Mouse (Mus musculus) frontal cortex, postnatal 14 days (tissue): ENCODE measurements around the gene Olfr1223.
"Not testable (repeated sequence)": the region's sequence is repeated elsewhere in the genome, so short reads cannot be mapped to it uniquely, and the experiment has no call there.

ENCODE experiments used
- DNase-seq, 2 experiments: peaks; one replicate each; pipeline ENCODE4 v3.0.0; 2022; ENCODE audit warnings: low spot score in 2 of 2

Olfr1223 gene

DNA sequence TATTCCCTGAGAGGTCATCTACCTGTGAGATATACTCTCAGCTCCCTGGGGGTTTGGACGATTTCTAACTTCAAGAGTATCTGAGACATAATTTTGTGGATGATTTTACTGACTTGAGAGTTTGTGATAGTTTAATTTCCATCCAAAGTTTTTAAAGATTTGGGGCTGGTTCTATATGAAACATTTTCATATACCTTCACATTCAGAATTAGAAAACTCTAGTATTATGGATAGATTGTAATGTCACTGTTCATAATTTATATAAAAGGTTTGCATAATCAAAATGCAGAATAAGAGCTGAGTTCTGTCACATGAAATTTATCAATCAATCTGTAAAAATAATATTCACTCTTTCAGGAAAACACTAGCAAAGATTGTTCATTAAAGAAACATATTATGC, at the start of gene Olfr1223:
Gene Olfr1223 (minus strand): TSS at position 101 of the 400 bp plus-strand sequence.
- no peak for DNase-seq

DNA sequence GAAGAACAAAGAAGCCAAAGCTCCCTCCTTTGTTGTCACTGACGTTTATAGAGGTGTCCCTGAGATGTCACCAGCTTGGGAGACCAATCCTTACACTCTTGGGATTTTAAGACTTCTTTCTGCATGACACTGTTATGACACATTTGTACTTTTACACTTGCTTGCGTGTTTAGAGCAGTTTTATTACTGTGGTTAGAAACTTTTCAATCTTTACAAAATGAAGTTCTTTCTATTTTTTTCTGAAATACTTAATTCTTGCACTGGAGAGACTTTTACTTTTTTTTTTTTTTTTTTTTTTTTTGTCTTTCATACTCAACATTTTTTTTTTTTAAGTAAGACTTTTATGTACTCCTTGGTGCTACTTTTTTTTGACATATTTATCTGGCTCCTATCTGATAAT, 48.6 kb upstream of the Olfr1223 start, which contains the start of gene Olfr1226:
Gene Olfr1226 (minus strand): TSS at position 101 of the 400 bp plus-strand sequence.
- no peak for DNase-seq

DNA sequence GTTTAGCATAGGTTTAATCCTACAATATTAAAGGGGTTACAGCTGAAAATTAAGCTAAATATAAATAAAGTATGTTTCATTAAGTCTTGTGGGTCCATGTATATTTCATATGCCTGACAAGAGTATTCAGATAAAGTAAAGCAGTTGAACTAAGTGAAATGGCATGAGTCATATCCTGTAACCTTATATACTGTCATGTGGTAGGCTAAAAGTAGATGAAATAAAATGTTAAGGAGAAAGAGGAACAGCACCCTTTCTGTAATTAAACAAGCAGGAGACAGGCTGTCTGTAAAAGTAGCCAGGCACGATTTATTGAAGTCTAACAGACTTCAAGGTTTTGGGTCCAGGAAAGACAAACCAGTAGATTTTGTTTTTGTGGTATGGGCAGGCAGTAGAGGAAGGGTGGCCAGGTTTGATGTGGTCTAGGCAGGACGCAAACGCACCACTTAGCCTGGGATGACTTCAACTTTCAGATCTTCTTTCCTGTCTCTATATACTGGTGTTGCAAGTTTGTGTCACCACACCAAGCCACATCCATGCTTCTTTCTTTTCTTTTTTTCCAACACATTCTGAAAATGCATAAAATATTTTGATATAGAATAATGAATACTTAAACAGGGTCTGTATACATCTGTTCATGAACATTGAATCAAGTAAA, 45.1 kb upstream of the Olfr1223 start:
- DNase-seq = no peak

DNA sequence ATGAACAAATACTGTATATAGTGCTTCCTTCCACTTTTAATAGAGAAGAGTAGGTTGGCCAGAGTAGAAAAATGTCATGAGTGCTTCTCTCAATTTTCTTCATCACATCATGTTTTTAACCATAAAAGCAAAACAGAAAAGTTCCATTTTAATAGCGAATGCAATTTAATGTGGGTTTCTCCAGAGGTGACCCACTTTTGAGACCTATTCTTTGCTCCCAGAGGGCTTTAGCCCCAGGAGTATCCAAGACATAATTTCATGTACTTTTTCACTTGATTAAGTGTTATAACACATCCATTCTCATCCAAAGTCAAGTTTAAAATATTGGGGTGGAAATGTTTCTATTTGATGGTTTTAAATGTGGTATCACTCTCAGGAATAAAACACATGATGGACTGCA, 23.2 kb upstream of the Olfr1223 start, which contains the start of gene Olfr1225:
Gene Olfr1225 (minus strand): TSS at position 101 of the 400 bp plus-strand sequence.
- no peak for DNase-seq

DNA sequence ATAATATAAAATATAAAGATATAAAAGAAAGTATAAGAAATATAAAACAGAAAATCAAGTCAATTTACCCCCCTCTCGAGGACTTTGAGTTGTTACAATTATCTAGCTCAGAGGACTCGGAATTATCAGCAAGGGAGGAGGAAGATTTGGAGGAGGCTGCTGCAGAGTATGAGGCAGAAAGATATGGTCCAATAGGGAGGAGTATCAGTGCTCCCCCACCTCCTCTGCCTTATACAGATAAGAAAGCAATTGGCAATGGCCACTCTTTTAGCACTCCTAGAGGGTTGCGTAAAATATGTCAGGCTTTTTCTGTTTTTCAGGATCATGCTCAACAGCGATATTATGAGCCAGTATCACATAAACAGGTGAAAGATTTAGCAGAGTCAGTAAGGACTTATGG, 13.4 kb upstream of the Olfr1223 start:
- DNase-seq = not testable (repeated sequence)

DNA sequence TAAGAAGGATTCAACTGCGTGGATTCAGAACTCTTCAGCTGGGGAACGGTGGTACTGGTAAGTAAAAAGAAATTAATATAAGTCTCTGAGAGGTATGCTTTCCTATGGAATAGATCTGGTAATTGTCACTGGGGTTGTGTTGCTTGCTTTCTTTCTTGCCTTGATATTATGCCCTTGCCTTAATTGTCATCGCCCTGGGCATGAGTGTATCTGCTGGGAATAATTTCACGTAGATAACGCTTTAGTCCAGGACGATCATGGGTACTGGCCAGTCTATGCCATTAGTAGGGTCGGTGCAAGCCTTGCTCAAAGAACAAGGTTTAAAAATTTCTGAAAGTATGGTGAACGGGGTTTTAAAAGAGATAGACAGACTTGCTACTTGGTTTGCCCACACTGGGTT, 12.6 kb upstream of the Olfr1223 start, which contains the start of gene Olfr1224-ps1:
Gene Olfr1224-ps1 (minus strand): TSS at position 101 of the 400 bp plus-strand sequence.
- DNase-seq = not testable (repeated sequence)

DNA sequence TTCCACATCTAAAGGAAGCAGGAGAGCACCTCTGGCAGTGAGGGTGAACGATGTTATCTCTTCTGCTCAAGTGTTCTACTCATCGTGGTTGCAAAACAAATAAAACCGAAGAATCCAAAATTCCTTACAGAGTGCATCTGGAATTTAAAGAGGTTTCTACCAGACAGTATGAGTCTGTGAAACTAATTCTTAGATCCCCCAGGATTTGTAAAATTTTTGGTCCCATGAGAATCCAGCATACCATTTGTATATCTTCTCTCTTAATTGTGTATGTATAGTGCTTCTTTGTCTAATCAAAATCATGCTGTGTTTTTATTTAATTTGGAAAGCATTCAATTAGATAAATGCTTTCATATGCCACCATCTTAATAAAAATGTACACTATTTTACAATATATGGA, 18.4 kb downstream of the Olfr1223 start, which contains the start of gene Olfr1222:
Gene Olfr1222 (minus strand): TSS at position 101 of the 400 bp plus-strand sequence.
- DNase-seq = no peak

DNA sequence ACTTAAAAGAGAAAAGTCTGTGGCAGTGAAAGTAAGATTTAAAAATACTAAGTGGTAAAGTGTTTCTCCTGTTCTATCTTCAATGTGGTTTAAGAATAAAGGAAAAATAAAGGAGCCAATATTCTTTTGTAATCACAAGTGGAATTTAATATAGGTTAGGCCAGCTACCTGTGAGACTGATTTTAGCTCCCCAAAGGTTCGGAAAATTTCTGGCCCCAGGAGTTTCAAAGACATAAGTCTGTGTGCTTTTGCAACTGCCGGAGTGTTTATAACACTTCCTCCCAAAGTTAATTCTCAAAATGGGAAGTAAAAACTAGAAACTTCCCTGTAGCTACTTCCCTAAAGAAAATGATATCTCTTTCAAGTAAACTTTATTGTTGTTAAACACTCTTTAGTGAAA, 34.2 kb downstream of the Olfr1223 start, which contains the start of gene Olfr1221:
Gene Olfr1221 (minus strand): TSS at position 101 of the 400 bp plus-strand sequence.
- no peak for DNase-seq

DNA sequence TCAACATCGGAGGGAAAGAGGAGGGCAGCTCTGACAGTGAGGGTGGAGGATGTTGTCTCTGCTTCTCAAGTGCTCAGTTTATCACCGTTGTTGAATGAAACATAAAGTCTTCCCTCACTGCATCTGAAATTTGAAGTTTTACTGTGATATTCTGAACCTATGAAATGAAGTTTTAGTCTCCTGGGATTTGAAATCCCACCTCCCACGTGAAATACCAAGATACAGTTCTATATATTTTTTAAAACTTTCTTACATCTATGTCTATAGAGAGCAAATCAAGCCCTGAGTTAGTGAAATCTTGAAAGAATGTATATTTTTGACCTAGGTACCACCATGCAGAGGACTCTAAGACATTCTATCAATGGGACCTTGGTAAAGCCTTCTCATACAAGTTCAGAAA, 44.6 kb downstream of the Olfr1223 start, which contains the start of gene Olfr1220:
Gene Olfr1220 (minus strand): TSS at position 101 of the 400 bp plus-strand sequence.
- no peak for DNase-seq

DNA sequence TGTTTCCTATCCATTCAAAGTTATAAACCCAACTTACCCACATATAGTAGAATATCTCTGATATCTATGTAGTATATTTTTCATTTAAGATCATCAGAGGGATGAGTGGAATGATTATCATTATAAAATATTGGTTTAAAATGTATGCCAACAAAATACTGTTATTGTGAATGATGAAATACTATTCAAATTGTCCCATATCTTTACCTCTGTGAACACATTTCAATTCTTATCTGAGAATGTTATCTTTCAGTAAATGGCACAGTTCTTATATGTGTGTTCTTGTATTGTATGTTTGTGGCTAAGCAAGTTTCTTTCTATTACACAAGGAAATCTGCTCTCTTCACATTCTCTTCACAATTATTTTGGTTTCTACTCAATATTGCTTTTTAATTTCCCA, 45.7 kb downstream of the Olfr1223 start:
- DNase-seq = no peak

DNA sequence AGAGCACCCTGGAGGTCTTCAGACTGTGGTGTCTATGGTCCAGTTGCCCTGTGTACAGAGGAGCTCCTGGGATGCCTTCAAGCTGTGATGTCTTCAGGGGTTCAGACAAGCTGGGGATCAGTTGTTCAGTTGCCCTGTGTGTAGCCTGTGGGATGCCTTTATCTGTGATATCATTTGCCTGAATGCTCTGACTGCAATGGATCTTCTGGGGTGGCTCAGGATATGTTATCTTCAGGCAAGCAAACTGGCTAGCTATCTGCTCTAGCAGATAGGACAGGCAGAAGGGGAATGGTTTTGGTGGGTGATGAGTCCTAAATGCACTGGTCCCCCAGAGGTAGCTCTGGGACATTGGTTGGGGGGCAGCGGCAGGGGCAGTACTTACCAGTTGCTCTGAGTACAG, 57.5 kb downstream of the Olfr1223 start:
- DNase-seq = no peak
